Mouse (Mus musculus): ENCODE results near the gene Gm884. TPM values are rescaled to one million over a fixed set of nuclear protein-coding genes. Genes with fewer than 3 reads are reported as not detected.

The Gm884 gene
- polyA plus RNA-seq (2015; fragmentation: Nextera tagmentation; extraction: Ambion mirVana): not detected in 2 replicates

DNA sequence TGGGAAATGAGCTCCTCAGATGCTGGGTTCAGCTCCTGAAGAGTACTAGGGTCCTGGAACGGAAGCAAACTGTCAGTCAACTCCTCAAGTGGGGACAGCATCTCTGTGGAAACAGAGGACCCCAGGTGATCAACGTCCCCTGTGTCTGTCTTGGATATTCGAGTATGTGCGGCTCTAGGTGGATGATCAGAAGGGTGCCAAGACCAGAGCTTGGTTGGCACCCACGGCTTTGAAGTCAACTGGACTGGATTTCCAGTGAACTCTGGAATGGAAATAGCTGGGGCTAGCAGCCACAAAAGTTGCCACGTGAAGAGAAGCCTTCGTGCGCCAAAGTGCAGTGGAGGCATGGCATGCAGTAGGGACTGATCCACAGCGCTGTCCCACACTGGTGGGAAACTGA lies at the start of gene Gm884:
Gene Gm884 (minus strand): TSS at position 101 of the 400 bp plus-strand sequence.
- Histone ChIP-seq H3K9ac (no peak within 1 kb of the TSS), H3K27ac (no peak within 1 kb of the TSS), H3K4me2 (no peak within 1 kb of the TSS), H3K9me3 (no peaks in the 10 kb centered on the region), H3K27me3 (no peaks in the 10 kb centered on the region), H3K4me3 (no peak within 1 kb of the TSS), H3K36me3 (no peaks in the 10 kb centered on the region), H3K4me1 (no peaks in the 10 kb centered on the region)
- 80% methylated on average over 9 of the region's 9 CpGs for WGBS
- ATAC-seq (ENCODE audit: insufficient number of reproducible peaks, low FRiP score, low TSS enrichment, low read depth): no peak

DNA sequence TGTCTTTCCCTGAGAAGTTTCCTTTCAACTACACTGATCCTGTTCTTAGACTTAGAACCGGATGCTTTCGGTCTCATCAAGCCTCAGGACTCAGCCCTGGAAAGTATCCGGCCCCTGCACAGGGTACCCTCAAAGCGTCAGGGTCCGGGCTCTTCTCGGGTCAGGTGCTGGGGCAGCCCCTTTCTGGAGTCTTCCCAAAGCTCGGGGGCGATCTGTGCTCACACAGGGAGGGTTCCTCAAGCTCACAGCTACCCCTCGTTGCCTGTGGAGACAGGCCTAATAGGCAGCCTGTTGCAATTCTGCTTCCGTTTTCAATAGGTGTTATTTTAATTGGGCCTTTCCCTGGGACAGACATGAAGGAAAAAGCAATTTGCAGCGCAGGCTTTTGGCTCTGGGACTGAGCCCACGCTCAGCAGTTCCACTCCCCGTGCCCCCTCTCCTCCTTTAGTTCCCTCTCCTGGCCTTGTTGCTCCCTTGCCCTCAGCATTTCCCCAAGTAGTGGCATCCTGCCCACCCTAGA lies 46.0 kb upstream of the Gm884 start:
- WGBS: 38% methylated on average over 13 of the region's 13 CpGs
- no peaks in the 10 kb centered on the region for H3K36me3 ChIP-seq
- H3K4me2 ChIP-seq: no peak overlapping the region
- peaks cover 17% of the 10 kb centered on the region; the same call in 1 of the 2 replicates for H3K4me1 ChIP-seq
- H3K27ac ChIP-seq: no peak overlapping the region
- H3K9me3 ChIP-seq: no peaks in the 10 kb centered on the region
- no peaks in the 10 kb centered on the region for H3K27me3 ChIP-seq
- no peak overlapping the region for H3K9ac ChIP-seq
- no peak for ATAC-seq (ENCODE audit: insufficient number of reproducible peaks, low FRiP score, low TSS enrichment, low read depth)
- no peak overlapping the region for H3K4me3 ChIP-seq

GRCm38 (mm10) chr11:103666181-103666906 lies 45.4 kb upstream of the Gm884 start:
- H3K4me2 ChIP-seq: no peak overlapping the region
- H3K9ac ChIP-seq: no peak overlapping the region
- H3K27me3 ChIP-seq: no peaks in the 10 kb centered on the region
- no peaks in the 10 kb centered on the region for H3K36me3 ChIP-seq
- H3K27ac ChIP-seq: no peak overlapping the region
- no peak for ATAC-seq (ENCODE audit: insufficient number of reproducible peaks, low FRiP score, low TSS enrichment, low read depth)
- H3K4me3 ChIP-seq: no peak overlapping the region
- WGBS: 31% methylated on average over 10 of the region's 10 CpGs
- peaks cover 17% of the 10 kb centered on the region; the same call in 1 of the 2 replicates for H3K4me1 ChIP-seq
- no peaks in the 10 kb centered on the region for H3K9me3 ChIP-seq

DNA sequence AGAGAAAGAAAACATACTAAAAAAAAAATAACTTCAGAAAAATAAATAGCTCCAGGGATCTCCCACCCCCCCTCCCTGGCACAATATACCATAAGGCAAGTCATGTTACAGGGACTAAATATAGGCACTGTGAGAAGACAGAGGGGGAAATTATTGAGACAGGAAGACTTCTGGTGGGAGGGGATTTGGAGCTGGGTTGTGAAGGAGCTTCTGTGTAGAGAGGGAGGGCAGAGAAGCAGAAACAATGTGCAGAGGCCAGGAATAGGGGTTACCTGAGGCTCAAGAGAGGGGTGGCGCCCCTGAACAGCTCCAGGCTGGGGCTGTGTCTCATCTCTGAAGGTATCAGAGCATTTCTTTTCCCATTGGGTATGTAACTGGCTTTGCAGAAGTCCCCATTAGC lies 44.8 kb upstream of the Gm884 start:
- Histone ChIP-seq H3K4me1 (peaks cover 17% of the 10 kb centered on the region; the same call in 1 of the 2 replicates), H3K9ac (no peak overlapping the region), H3K27ac (no peak overlapping the region), H3K27me3 (no peaks in the 10 kb centered on the region), H3K9me3 (no peaks in the 10 kb centered on the region), H3K4me2 (no peak overlapping the region), H3K4me3 (no peak overlapping the region), H3K36me3 (no peaks in the 10 kb centered on the region)
- 61% methylated on average over 1 of the region's 1 CpGs for WGBS
- no peak for ATAC-seq (ENCODE audit: insufficient number of reproducible peaks, low FRiP score, low TSS enrichment, low read depth)

GRCm38 (mm10) chr11:103663119-103663518 lies 42.2 kb upstream of the Gm884 start:
- H3K27ac ChIP-seq: no peak overlapping the region
- H3K4me2 ChIP-seq: no peak overlapping the region
- H3K9ac ChIP-seq: no peak overlapping the region
- H3K9me3 ChIP-seq: no peaks in the 10 kb centered on the region
- H3K4me3 ChIP-seq: no peak overlapping the region
- peaks cover 17% of the 10 kb centered on the region; the same call in 1 of the 2 replicates for H3K4me1 ChIP-seq
- H3K36me3 ChIP-seq: no peaks in the 10 kb centered on the region
- peaks cover 5% of the 10 kb centered on the region; the same call in 1 of the 2 replicates for H3K27me3 ChIP-seq
- WGBS: 80% methylated on average over 8 of the region's 8 CpGs
- no peak for ATAC-seq (ENCODE audit: insufficient number of reproducible peaks, low FRiP score, low TSS enrichment, low read depth)

GRCm38 (mm10) chr11:103662546-103662945 lies 41.6 kb upstream of the Gm884 start:
- 75% methylated on average over 5 of the region's 5 CpGs for WGBS

GRCm38 (mm10) chr11:103661863-103662262 lies 40.9 kb upstream of the Gm884 start:
- Histone ChIP-seq H3K27me3 (peaks cover 7% of the 10 kb centered on the region), H3K27ac (no peak overlapping the region), H3K9ac (no peak overlapping the region), H3K4me3 (no peak overlapping the region), H3K9me3 (no peaks in the 10 kb centered on the region), H3K4me2 (no peak overlapping the region), H3K36me3 (no peaks in the 10 kb centered on the region), H3K4me1 (peaks cover 15% of the 10 kb centered on the region; the same call in 1 of the 2 replicates)
- WGBS: 58% methylated on average over 4 of the region's 4 CpGs
- no peak for ATAC-seq (ENCODE audit: insufficient number of reproducible peaks, low FRiP score, low TSS enrichment, low read depth)

More at GRCm38 (mm10) chr11:103662546-103662945, 41.6 kb upstream of the Gm884 start:
- Histone ChIP-seq H3K9me3 (no peaks in the 10 kb centered on the region), H3K36me3 (no peaks in the 10 kb centered on the region), H3K9ac (no peak overlapping the region), H3K27me3 (peaks cover 7% of the 10 kb centered on the region; the same call in 1 of the 2 replicates), H3K4me3 (no peak overlapping the region), H3K4me1 (peaks cover 17% of the 10 kb centered on the region; the same call in 1 of the 2 replicates), H3K4me2 (no peak overlapping the region), H3K27ac (no peak overlapping the region)
- ATAC-seq (ENCODE audit: insufficient number of reproducible peaks, low FRiP score, low TSS enrichment, low read depth): no peak

DNA sequence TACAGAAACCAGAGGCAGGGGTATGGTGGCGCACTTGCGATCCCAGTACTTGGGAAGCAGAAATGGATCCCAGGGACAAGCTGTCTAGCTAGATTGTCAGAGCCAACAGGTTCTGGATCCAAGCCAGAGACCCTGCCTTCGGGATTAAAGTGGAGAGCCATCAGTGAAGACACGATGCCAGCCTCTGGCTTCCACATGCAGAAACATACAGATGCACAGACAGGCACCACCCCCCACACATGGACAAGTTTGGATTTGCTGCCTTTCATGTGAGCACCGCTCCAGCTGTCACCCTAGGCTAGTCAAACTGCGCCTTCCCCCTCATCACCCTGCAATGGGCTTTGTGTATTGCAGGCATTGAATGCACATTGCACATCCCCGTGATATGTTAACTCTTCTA lies 37.2 kb upstream of the Gm884 start:
- H3K4me2 ChIP-seq: no peak overlapping the region
- no peaks in the 10 kb centered on the region for H3K36me3 ChIP-seq
- H3K9ac ChIP-seq: no peak overlapping the region
- no peak overlapping the region for H3K4me3 ChIP-seq
- WGBS: 78% methylated on average over 7 of the region's 7 CpGs
- H3K4me1 ChIP-seq: no peaks in the 10 kb centered on the region
- peaks cover 38% of the 10 kb centered on the region for H3K27me3 ChIP-seq
- H3K9me3 ChIP-seq: no peaks in the 10 kb centered on the region
- no peak for ATAC-seq (ENCODE audit: insufficient number of reproducible peaks, low FRiP score, low TSS enrichment, low read depth)
- H3K27ac ChIP-seq: no peak overlapping the region

- Histone ChIP-seq H3K4me2 (no peak overlapping the region), H3K9me3 (no peaks in the 10 kb centered on the region), H3K27me3 (peaks cover 55% of the 10 kb centered on the region), H3K27ac (no peak overlapping the region), H3K9ac (no peak overlapping the region), H3K4me1 (no peaks in the 10 kb centered on the region), H3K36me3 (no peaks in the 10 kb centered on the region), H3K4me3 (no peak overlapping the region)
- 8% methylated on average over 3 of the region's 3 CpGs for WGBS
- ATAC-seq (ENCODE audit: insufficient number of reproducible peaks, low FRiP score, low TSS enrichment, low read depth): no peak
Observed at GRCm38 (mm10) chr11:103656520-103656919, 35.6 kb upstream of the Gm884 start.

GRCm38 (mm10) chr11:103653359-103653965 lies 32.5 kb upstream of the Gm884 start:
- H3K4me1 ChIP-seq: peaks cover 14% of the 10 kb centered on the region
- H3K27ac ChIP-seq: no peak overlapping the region
- no peak for ATAC-seq (ENCODE audit: insufficient number of reproducible peaks, low FRiP score, low TSS enrichment, low read depth)
- H3K4me3 ChIP-seq: no peak overlapping the region
- no peaks in the 10 kb centered on the region for H3K36me3 ChIP-seq
- WGBS: 72% methylated on average over 10 of the region's 10 CpGs
- H3K4me2 ChIP-seq: no peak overlapping the region
- H3K27me3 ChIP-seq: peaks cover 83% of the 10 kb centered on the region
- H3K9ac ChIP-seq: no peak overlapping the region
- no peaks in the 10 kb centered on the region for H3K9me3 ChIP-seq

DNA sequence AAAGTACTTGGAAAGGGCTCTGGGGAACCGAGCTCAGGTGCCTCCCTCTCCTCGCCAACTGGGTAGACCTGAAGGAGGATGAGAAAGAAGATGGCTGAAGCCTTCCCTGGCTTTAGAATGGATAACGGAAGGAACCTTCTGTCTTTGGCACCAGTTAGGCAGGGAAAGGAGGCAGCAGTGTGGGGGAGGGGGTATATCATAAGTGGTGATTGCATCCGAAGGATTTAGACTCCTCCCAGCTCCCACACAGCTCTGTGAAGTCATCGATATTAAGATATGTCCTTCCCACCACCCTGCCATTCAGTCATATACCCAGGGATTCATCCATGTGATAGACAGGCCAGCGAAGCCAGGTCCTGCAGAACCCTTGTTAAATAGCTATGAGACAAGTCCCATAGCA lies 30.5 kb upstream of the Gm884 start:
- Histone ChIP-seq H3K4me2 (no peak overlapping the region), H3K9ac (no peak overlapping the region), H3K27ac (no peak overlapping the region), H3K4me1 (peaks cover 14% of the 10 kb centered on the region), H3K36me3 (no peaks in the 10 kb centered on the region), H3K27me3 (peaks cover 96% of the 10 kb centered on the region), H3K9me3 (no peaks in the 10 kb centered on the region), H3K4me3 (no peak overlapping the region)
- 73% methylated on average over 6 of the region's 6 CpGs for WGBS
- ATAC-seq (ENCODE audit: insufficient number of reproducible peaks, low FRiP score, low TSS enrichment, low read depth): no peak

- peaks cover 91% of the 10 kb centered on the region for H3K27me3 ChIP-seq
- H3K4me2 ChIP-seq: peak overlapping the region; percentile 82
- H3K4me3 ChIP-seq: peak overlapping the region; percentile 42
- peaks cover 14% of the 10 kb centered on the region for H3K4me1 ChIP-seq
- no peak overlapping the region for H3K27ac ChIP-seq
- no peak overlapping the region for H3K9ac ChIP-seq
- no peaks in the 10 kb centered on the region for H3K9me3 ChIP-seq
- WGBS: 2% methylated on average over 37 of the region's 37 CpGs
- ATAC-seq (ENCODE audit: insufficient number of reproducible peaks, low FRiP score, low TSS enrichment, low read depth): no peak
- H3K36me3 ChIP-seq: no peaks in the 10 kb centered on the region
Observed at GRCm38 (mm10) chr11:103649983-103650493, 29.1 kb upstream of the Gm884 start.

All from limb, embryonic 15.5 days (tissue).